Mouse (Mus musculus): ENCODE data around the gene Cdnf. TPM values are rescaled to one million over a fixed set of nuclear protein-coding genes. Genes with fewer than 3 reads are reported as not detected.

Gene Cdnf
- 1 to 10 TPM in 2 of 4 experiments, under 1 TPM in 2; 0.83 to 3.2 (median 1.2) TPM for total RNA-seq (2022)

- DNase-seq (ENCODE audit: low spot score in 2 of 2): peak; percentile 98 to 99
Observed at GRCm38 (mm10) chr2:3512552-3513454, at the start of gene Cdnf, which contains the start of the genes Gm45902 and Hspa14. Cdnf (plus strand) TSS chr2:3513030. Gm45902 (minus strand) TSS chr2:3512790. Hspa14 (minus strand) TSS chr2:3512814.

DNA sequence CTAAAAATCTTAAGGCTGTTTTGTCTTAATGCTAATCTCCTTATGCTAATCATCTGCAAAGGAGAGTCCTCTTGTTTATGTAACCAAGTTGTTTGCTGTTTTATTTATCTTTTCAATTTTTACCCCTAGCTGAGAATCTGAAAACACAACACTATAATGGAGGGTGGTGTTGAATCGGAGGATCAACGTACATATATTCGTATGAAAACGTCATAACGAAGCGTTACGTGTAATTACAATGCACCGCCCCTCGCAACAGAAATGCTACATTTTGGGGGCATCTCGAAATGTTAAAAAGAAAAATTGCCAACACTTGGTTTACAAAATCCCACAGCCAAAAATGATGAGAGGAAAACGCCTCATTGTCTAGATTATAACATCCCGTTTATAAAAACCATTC is 38.9 kb upstream of the Cdnf start:
- DNase-seq (ENCODE audit: low spot score in 2 of 2): no peak

DNA sequence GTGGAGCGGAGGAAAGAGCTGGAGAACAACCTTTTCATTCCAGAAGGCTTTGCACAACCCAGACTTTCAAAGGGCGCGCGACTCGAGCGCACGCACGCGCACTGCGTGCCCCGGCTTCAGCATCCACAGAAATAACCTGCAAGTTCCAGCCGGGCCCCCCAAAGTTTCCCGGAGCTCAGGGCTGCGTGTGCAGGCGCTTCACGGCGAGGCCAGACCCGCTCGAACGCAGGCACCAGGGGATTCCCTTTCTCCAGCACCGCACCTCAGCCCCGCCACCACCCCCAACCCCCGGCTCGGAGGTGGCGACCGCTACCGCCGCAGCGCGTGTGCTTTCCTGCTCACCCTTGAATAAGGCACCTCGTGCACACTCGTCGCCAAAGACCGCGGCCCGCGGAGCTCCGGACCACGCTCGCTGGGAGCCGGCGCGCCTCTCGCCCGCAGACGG is 38.4 kb upstream of the Cdnf start:
- DNase-seq (ENCODE audit: low spot score in 2 of 2): peak; percentile 27 to 54

- DNase-seq (ENCODE audit: low spot score in 2 of 2): peak; percentile 89 to 93
Observed at GRCm38 (mm10) chr2:3474861-3475283, 38.0 kb upstream of the Cdnf start, which contains the start of gene Suv39h2. Suv39h2 (minus strand) TSS chr2:3475031.

GRCm38 (mm10) chr2:3475746-3476251 is 37.0 kb upstream of the Cdnf start:
- no peak for DNase-seq (ENCODE audit: low spot score in 2 of 2)

DNA sequence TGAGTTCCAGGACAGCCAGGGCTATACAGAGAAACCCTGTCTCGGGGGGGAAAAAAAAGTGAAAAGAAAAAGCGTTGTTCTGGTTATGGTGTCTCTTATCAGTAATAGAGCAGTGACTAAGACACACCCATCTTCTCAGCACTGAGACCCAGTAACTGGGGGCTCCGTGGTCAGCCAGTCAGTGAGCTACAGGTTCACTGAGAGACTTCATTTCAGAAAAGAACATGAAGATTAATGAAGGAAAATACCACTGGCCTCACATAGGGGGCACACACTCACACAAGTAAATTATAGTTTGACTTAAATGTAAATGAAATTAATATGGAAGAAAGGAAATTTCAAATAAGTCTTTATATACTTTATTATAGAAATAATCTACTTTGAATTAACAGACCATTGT is 32.6 kb upstream of the Cdnf start:
- no peak for DNase-seq (ENCODE audit: low spot score in 2 of 2)

GRCm38 (mm10) chr2:3489816-3490215 is 23.0 kb upstream of the Cdnf start:
- DNase-seq (ENCODE audit: low spot score in 2 of 2): no peak

- no peak for DNase-seq (ENCODE audit: low spot score in 2 of 2)
Observed at GRCm38 (mm10) chr2:3493833-3494409, 18.9 kb upstream of the Cdnf start.

DNA sequence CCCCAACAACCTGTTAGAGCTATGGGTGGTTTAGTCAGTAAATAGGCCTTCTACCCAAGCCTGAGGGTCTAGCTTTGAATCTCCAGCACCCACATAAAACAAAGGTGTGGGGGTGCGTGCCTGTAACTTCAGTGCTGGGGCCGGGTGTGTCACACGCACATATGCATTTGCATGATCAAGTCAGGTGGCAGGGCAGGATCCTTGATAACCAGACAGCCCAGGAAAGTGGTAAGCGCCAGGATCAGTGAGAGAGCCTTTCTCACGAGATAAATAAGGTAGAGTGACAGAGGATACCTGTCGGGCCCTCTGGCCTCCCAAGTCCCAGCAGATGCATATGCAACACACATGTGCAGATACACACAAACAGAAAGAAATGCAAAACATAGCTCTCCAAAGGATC is 13.3 kb upstream of the Cdnf start:
- DNase-seq (ENCODE audit: low spot score in 2 of 2): no peak

- no peak for DNase-seq (ENCODE audit: low spot score in 2 of 2)
Observed at GRCm38 (mm10) chr2:3500886-3501285, 11.9 kb upstream of the Cdnf start.

DNA sequence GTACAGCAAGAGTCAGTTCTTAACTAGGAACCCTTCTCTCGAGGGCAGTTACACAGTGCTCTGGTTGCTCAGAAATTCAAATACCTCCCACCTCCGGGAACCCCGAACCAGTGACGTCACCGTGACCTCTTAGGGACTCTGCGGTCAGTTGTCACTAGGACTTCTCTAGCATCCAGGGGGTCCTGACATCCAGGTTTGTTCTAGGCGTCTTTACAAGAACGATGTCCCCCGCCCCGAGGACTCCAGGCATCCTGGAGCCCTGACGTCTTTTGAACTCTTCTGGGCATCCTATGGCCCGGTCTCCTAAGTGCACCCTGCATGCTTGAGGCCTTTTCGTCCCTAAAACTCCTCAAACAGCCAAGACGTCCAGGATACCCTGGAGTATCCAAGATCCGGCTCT is 754 bp upstream of the Cdnf start:
- peak; percentile 9 to 13 for DNase-seq (ENCODE audit: low spot score in 2 of 2)

DNA sequence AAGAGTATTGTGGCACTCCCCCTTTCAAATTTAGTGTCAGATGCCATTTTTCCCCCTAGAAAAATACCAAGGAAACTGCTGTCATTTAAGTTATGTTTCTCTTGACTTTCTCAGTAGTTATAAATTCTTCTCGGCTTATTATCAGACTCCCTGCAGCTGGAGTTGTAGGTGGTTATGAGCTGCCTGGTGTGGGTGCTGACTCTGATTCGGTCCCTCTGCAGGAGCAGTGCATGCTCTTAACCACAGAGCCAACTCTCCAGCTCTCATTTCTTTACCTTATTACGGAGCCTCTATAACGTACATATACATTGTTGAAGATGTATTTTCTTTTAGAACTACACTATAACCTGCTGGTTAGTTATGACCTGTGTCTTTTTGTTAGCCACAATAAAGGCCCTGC is 9.7 kb downstream of the Cdnf start:
- DNase-seq (ENCODE audit: low spot score in 2 of 2): no peak

DNA sequence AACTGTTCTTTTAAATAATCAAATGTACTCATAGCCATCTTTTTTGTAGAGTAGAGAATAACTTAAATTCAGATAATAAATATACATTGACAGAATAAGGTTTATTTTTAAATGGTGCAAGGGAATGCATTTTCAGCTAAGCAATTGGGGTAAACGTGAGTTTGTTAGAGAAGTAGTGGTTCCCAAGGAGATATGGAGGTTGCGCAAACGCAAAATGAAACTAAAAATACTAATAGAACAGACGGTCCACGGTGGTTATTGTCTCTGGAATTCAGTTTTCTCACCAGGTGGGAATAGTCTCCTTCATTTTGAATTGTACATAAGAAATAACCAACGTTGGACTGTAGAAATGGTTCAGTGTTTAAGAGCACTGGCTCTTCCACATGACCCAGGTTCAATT is 13.5 kb downstream of the Cdnf start:
- no peak for DNase-seq (ENCODE audit: low spot score in 2 of 2)

GRCm38 (mm10) chr2:3541307-3542079 is 28.7 kb downstream of the Cdnf start:
- DNase-seq (ENCODE audit: low spot score in 2 of 2): no peak

DNA sequence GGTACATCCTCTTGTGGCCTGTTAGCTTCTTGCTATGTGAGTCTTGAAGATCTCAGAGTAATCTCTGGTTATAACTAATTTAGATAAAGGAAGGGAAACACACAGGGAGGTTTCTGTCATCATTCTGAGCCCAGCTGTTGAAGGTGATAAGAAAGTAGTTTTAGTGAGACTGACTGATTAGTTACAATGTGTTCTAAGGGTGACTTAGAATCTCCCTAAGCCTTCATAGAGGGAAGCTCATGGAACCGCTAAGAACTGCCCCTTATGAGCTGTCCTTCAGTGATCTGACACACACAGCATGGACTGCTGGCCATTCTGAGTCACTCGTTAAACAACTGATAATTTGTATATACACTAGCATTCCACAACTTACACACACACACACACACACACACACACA is 33.2 kb downstream of the Cdnf start:
- DNase-seq (ENCODE audit: low spot score in 2 of 2): no peak

DNA sequence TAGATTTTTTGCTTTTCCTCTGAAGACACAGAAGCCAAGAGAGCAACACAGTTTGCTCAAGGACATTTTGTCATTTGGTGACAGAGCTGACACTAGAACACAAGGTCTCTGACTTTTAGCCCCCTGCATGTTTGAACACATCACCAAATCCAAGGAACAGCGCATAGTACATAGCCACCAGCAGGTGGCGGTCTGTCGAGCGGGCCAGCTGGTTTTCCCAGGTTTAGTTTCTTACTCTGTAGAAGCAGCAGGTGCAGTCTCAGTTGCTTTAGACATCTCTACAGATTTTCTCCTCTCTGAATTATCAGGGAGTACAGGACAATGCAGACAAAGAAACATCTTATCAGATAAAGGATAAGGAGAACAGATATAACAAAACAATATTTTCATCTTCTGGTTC is 33.8 kb downstream of the Cdnf start:
- peak in 1 of 2 experiments; percentile 52 for DNase-seq (ENCODE audit: low spot score in 2 of 2)

GRCm38 (mm10) chr2:3570186-3570585 is 57.4 kb downstream of the Cdnf start, which contains the start of gene Fam107b:
Fam107b (plus strand) TSS chr2:3570488.
- no peak for DNase-seq (ENCODE audit: low spot score in 2 of 2)

- DNase-seq (ENCODE audit: low spot score in 2 of 2): no peak
Observed at GRCm38 (mm10) chr2:3570606-3571005, 57.8 kb downstream of the Cdnf start.

DNA sequence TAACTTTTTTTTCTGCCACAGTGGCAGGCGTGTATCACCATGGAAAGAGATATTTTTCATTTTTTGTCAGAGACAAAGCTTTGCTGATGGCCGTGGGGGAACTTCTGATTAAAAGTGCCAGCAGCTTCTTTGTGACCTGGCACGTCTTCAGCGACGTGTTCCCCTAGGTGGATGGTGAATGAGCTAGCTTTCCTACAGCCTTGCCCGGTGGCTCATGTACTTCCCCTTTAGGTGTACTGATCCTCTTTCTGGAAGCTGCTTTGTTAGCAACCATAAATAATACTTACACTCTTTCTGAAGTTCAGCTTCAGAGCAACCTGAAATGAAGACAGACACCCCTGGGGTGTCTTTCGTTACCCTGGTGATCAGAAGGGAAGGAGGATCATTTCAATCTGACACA is 61.1 kb downstream of the Cdnf start:
- no peak for DNase-seq (ENCODE audit: low spot score in 2 of 2)

- peak in 1 of 2 experiments; percentile 10 for DNase-seq (ENCODE audit: low spot score in 2 of 2)
Observed at GRCm38 (mm10) chr2:3575140-3575539, 62.3 kb downstream of the Cdnf start.

Data from layer of hippocampus, adult 8-10 months (tissue).